Mouse (Mus musculus) layer of hippocampus, adult 9-10 months (tissue): ENCODE results near the gene Kif22.

Source experiments
- DNase-seq: peaks from one replicate; pipeline ENCODE4 v3.0.0; 2022; ENCODE audit warnings: low spot score

Gene Kif22

GRCm38 (mm10) chr7:127016971-127017949 lies 25.0 kb downstream of the Kif22 start, which contains the start of gene Pagr1a:
Gene Pagr1a, minus strand, starts transcription at chr7:127017352.
- DNase-seq, result peak; percentile 95

GRCm38 (mm10) chr7:127016486-127016938 lies 25.8 kb downstream of the Kif22 start:
- no peak for DNase-seq

- DNase-seq, result no peak
These were observed 26.0 kb downstream of the Kif22 start, which contains the start of gene Pagr1b for GRCm38 (mm10) chr7:127016481-127016485. Gene Pagr1b, minus strand, starts transcription at chr7:127016484.

GRCm38 (mm10) chr7:127016081-127016480 lies 26.2 kb downstream of the Kif22 start:
- no peak for DNase-seq

- no peak for DNase-seq
These were observed 27.3 kb downstream of the Kif22 start for GRCm38 (mm10) chr7:127014993-127015392.

GRCm38 (mm10) chr7:127014320-127014719 lies 28.0 kb downstream of the Kif22 start, which contains the start of gene Mvp:
Gene Mvp, minus strand, starts transcription at chr7:127014621.
- no peak for DNase-seq

GRCm38 (mm10) chr7:127013385-127013784 lies 28.9 kb downstream of the Kif22 start:
- DNase-seq, result no peak

- DNase-seq, result no peak
These were observed 29.4 kb downstream of the Kif22 start for GRCm38 (mm10) chr7:127012845-127013244.

- no peak for DNase-seq
These were observed 29.9 kb downstream of the Kif22 start for GRCm38 (mm10) chr7:127012374-127012773.

GRCm38 (mm10) chr7:127011717-127012116 lies 30.6 kb downstream of the Kif22 start:
- no peak for DNase-seq

GRCm38 (mm10) chr7:127011051-127011450 lies 31.2 kb downstream of the Kif22 start:
- no peak for DNase-seq

- DNase-seq, result no peak
These were observed 32.8 kb downstream of the Kif22 start for GRCm38 (mm10) chr7:127009307-127010085.

- DNase-seq, result peak; percentile 74
These were observed 33.8 kb downstream of the Kif22 start for GRCm38 (mm10) chr7:127008239-127009019.

- DNase-seq, result no peak
These were observed 34.8 kb downstream of the Kif22 start for GRCm38 (mm10) chr7:127007313-127008024.

GRCm38 (mm10) chr7:127004122-127004875 lies 38.0 kb downstream of the Kif22 start:
- DNase-seq, result no peak

- DNase-seq, result no peak
These were observed 38.7 kb downstream of the Kif22 start for GRCm38 (mm10) chr7:127003620-127004019.

GRCm38 (mm10) chr7:126999568-126999967 lies 42.7 kb downstream of the Kif22 start:
- DNase-seq, result no peak

- DNase-seq, result no peak
These were observed 45.8 kb downstream of the Kif22 start for GRCm38 (mm10) chr7:126996449-126996848.

GRCm38 (mm10) chr7:126988816-126989215 lies 53.5 kb downstream of the Kif22 start:
- DNase-seq, result no peak

- no peak for DNase-seq
These were observed 56.0 kb downstream of the Kif22 start for GRCm38 (mm10) chr7:126986319-126986718.
